Comparison of ENCODE assay signal across 8 mouse cellular contexts in genomic region chr2:140395179-140395578, GRCm38 (mm10). TPM values are rescaled to one million over a fixed set of nuclear protein-coding genes. Genes with fewer than 3 reads are reported as not detected.
DNase-seq lines count a peak whose midpoint lies in the region; ATAC-seq and TF ChIP-seq lines count a peak whose summit lies in the region.

Gene Macrod2, plus strand, starts transcription at chr2:140395309.

- ATAC-seq in hindbrain, embryonic 16.5 days: peak; percentile 99

- H3K36me3 ChIP-seq in hindbrain, embryonic 16.5 days (ENCODE audit: control insufficient read depth, insufficient read depth, low read length): no peaks in the 10 kb centered on the region

- no peak within 1 kb of the TSS for H3K27ac ChIP-seq in cortical plate, adult 2 months (ENCODE audit: insufficient read depth, low read length)
- H3K27ac ChIP-seq in gastrocnemius, adult 2 months: peak within 1 kb of the TSS; percentile 90
- H3K27ac ChIP-seq in hindbrain, embryonic 16.5 days (ENCODE audit: low read depth, low read length): peak within 1 kb of the TSS; percentile 78

- peak; percentile 95 for DNase-seq in adipocyte (ENCODE audit: low spot score)
- DNase-seq in gastrocnemius, adult 2 months: peak; percentile 99
- DNase-seq in left cerebral cortex, adult 11 months (ENCODE audit: low spot score): peak; percentile 99
- peak; percentile 98 for DNase-seq in lung, postnatal 36 days
- DNase-seq in retina, postnatal 1 day: peak; percentile 99
- peak; percentile 99 for DNase-seq in thymus, postnatal 4 days

- intact Hi-C loops in gastrocnemius, adult 2 months (cut with DNase I): loop anchor here (10.0 kb wide), 1 partner anchor 330 kb away; the partner anchor contains the start of gene Tasp1

- whole genome bisulfite sequencing in hindbrain, embryonic 16.5 days: under 1% methylated on average over 47 of the region's 47 CpGs

- H3K27me3 ChIP-seq in hindbrain, embryonic 16.5 days (replicated peaks; ENCODE audit: control insufficient read depth, insufficient read depth, low read length): no peaks in the 10 kb centered on the region

- TF ChIP-seq POLR2A in cortical plate, adult 2 months (IDR thresholded peaks at IDR 0.05; ENCODE audit: extremely low read depth, insufficient read depth, low read length): peak; percentile 79

- H3K4me2 ChIP-seq in hindbrain, embryonic 16.5 days (ENCODE audit: low read length): peak within 1 kb of the TSS; percentile 51

- H3K4me1 ChIP-seq in cortical plate, adult 2 months (ENCODE audit: control insufficient read depth, insufficient read depth, low read length): no peaks in the 10 kb centered on the region; the same call in 1 of the 2 replicates
- peaks cover 3% of the 10 kb centered on the region for H3K4me1 ChIP-seq in hindbrain, embryonic 16.5 days (ENCODE audit: control insufficient read depth, insufficient read depth, low read depth, low read length)

- no peak for TF ChIP-seq CTCF in cortical plate, adult 2 months (IDR thresholded peaks at IDR 0.05; ENCODE audit: extremely low read depth, insufficient read depth, low read length)
- no peak for TF ChIP-seq CTCF in gastrocnemius, adult 2 months (IDR thresholded peaks at IDR 0.05)

- H3K9ac ChIP-seq in hindbrain, embryonic 16.5 days (ENCODE audit: low read depth, low read length): peak within 1 kb of the TSS; percentile 82

- H3K9me3 ChIP-seq in hindbrain, embryonic 16.5 days (ENCODE audit: control insufficient read depth, low read length): no peaks in the 10 kb centered on the region

- H3K4me3 ChIP-seq in cortical plate, adult 2 months (ENCODE audit: insufficient read depth, low read length): peak within 1 kb of the TSS; percentile 56
- H3K4me3 ChIP-seq in gastrocnemius, adult 2 months: peak within 1 kb of the TSS; percentile 91
- peak within 1 kb of the TSS; percentile 80 for H3K4me3 ChIP-seq in hindbrain, embryonic 16.5 days (ENCODE audit: low read length)

RNA-seq across cellular contexts. Expression of gene Macrod2, which starts in this region (rescaled TPM):
- 20.3 and 21.2 TPM in 2 replicates for polyA plus RNA-seq in cortical plate, adult 2 months (2012; rRNA removed)
- total RNA-seq in gastrocnemius, adult 2 months (2021): 10 to 100 TPM; 16.4 to 19.3 TPM
- polyA plus RNA-seq in hindbrain, embryonic 16.5 days (2015; fragmentation: Nextera tagmentation; extraction: Ambion mirVana): 79.2 and 85.4 TPM in 2 replicates
